Mouse (Mus musculus) midbrain, postnatal 0 days (tissue): ENCODE data around the gene Tmem37. TPM values are rescaled to one million over a fixed set of nuclear protein-coding genes. Genes with fewer than 3 reads are reported as not detected.

Experiments
- ATAC-seq: fragments of 200-750 bp; cut with Nextera tagmentation; 2 replicates; pipeline ENCODE4 v1.8.0; 2017; ENCODE audit warnings: moderate number of reproducible peaks, mild to moderate bottlenecking, moderate TSS enrichment, moderate library complexity; ENCODE audit not compliant: low FRiP score
- DNase-seq: peaks from one replicate; pipeline ENCODE4 v3.0.0-alpha.2; 2015; ENCODE audit warnings: low spot score
- H3K27ac ChIP-seq: fragments of 300-500 bp; sonication (generic); 2 replicates; pipeline ENCODE4 v1.5.1; 2014; ENCODE audit warnings: low read depth, mild to moderate bottlenecking, low read length, mixed read lengths
- H3K27me3 ChIP-seq: fragments of 300-500 bp; sonication (generic); 2 replicates; pipeline ENCODE4 v1.6.1; 2014; ENCODE audit warnings: low read length, control low read depth, mixed read lengths; ENCODE audit not compliant: insufficient read depth
- H3K36me3 ChIP-seq: fragments of 300-500 bp; sonication (generic); 2 replicates; pipeline ENCODE4 v1.6.1; 2014; ENCODE audit warnings: low read length, control low read depth, mixed read lengths; ENCODE audit not compliant: insufficient read depth
- H3K4me1 ChIP-seq: fragments of 300-500 bp; sonication (generic); 2 replicates; pipeline ENCODE4 v1.6.1; 2014; ENCODE audit warnings: mild to moderate bottlenecking, control low read depth, antibody characterized with exemption, low read length, mixed read lengths; ENCODE audit not compliant: insufficient read depth
- H3K4me2 ChIP-seq: fragments of 300-500 bp; sonication (generic); 2 replicates; pipeline ENCODE4 v1.6.1; 2014; ENCODE audit warnings: low read depth, mild to moderate bottlenecking, low read length, mixed read lengths; ENCODE audit not compliant: poor library complexity, severe bottlenecking
- H3K4me3 ChIP-seq: fragments of 300-500 bp; sonication (generic); 2 replicates; pipeline ENCODE4 v1.5.1; 2014; ENCODE audit warnings: low read depth, mild to moderate bottlenecking, low read length, moderate library complexity
- H3K9ac ChIP-seq: fragments of 300-500 bp; sonication (generic); replicated peaks from 2 replicates; pipeline ENCODE4 v1.6.1; 2014; ENCODE audit warnings: mild to moderate bottlenecking, low read length, moderate library complexity, mixed read lengths; ENCODE audit not compliant: poor library complexity, severe bottlenecking
- H3K9me3 ChIP-seq: fragments of 300-500 bp; sonication (generic); 2 replicates; pipeline ENCODE4 v1.6.1; 2016; ENCODE audit warnings: low read length, control low read depth
- CTCF ChIP-seq: IDR thresholded peaks from 2 replicates; pipeline ENCODE4 v1.5.1; 2016; ENCODE audit warnings: antibody characterized with exemption, mild to moderate bottlenecking
- WGBS: fragments of 180-500 bp; shearing (Covaris S2); extraction: QIAGEN DNeasy Blood & Tissue Kit; methylation state at CpG from one replicate; pipeline ENCODE4 v1.1.7; 2014; 5-methylcytosine and 5-hydroxymethylcytosine counted together
- polyA plus RNA-seq: library from polyadenylated mRNA; unstranded; fragments of >200 nt; fragmentation: Nextera tagmentation; extraction: Ambion mirVana; gene quantifications from 2 replicates; pipeline ENCODE4 v1.2.1, GENCODE M21; 2015
- total RNA-seq: library from RNA; depleted of rRNA; stranded (reverse); fragments of >200 nt; gene quantifications from 2 replicates; pipeline ENCODE4 v1.2.3, GENCODE M21; 2014

Tmem37 gene
- total and polyA plus RNA-seq, 2 experiments from 2014 or later = 4.0 to 7.5 TPM

DNA sequence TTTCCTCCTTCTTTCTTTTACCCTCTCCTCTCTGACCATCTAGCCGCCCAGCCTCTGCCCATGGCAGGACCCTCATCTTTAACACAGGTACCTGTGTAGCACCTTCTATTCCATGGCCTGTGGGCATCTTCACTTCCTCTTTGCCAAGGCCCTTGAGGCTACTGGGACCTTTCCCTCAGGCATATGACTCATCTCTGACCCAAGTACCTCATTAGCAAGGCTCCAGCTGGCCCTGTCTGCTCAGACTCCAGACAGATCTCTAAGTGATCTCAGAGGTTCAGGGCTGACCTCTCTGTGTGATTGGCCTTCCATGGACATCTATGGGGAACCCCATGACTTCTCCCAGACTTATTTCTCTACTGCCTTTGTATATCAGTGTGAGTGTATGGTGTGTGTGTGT is 6.8 kb upstream of the Tmem37 start:
- Histone ChIP-seq H3K4me2 (no peak overlapping the region), H3K4me3 (no peak overlapping the region), H3K9me3 (no peaks in the 10 kb centered on the region), H3K27ac (no peak overlapping the region), H3K9ac (no peak overlapping the region), H3K4me1 (no peaks in the 10 kb centered on the region), H3K27me3 (no peaks in the 10 kb centered on the region), H3K36me3 (no peaks in the 10 kb centered on the region)
- WGBS = 89% methylated on average over 1 of the region's 1 CpGs
- DNase-seq (no peak), ATAC-seq (no peak)
- no peak for TF ChIP-seq CTCF

DNA sequence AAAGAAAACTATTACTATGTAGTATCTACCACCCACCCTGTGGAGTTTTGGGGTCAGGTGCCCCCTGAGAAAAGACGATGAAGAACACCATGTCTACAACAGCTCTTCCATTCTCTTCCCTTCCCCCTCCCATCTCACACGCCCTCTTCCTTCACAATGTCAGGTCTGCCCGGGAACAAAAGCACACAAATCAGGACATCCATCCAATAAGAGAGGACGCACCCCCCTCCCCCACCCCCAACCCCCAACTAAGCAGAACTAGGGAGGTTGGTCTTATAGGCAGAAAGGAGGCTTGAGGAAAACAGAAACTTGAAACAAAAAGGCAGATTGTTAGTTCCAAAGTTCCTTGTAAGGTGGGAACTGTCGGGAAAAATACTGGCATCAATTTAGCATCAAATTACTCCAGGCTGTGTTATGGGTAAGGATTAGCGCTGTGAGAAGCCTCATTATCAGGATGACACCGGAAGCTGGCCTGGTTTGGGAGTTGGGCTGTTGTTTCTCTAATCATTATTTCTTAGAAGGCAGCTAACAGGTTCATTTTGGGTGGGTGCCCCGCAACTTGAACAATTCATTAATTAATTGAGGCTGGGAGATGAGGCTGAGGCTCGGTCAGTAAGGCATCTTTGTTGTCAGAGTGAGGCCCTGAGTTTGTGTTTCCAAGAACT is 4.0 kb upstream of the Tmem37 start:
- ATAC-seq (no peak), DNase-seq (no peak)
- Histone ChIP-seq H3K9ac (no peak overlapping the region), H3K27ac (no peak overlapping the region), H3K9me3 (no peaks in the 10 kb centered on the region), H3K4me1 (peaks cover 7% of the 10 kb centered on the region; the same call in 1 of the 2 replicates), H3K4me2 (no peak overlapping the region), H3K36me3 (no peaks in the 10 kb centered on the region), H3K4me3 (no peak overlapping the region), H3K27me3 (peaks cover 4% of the 10 kb centered on the region; the same call in 1 of the 2 replicates)
- 16% methylated on average over 9 of the region's 9 CpGs for WGBS
- TF ChIP-seq CTCF = no peak

- Histone ChIP-seq H3K9me3 (no peaks in the 10 kb centered on the region), H3K4me2 (no peak overlapping the region), H3K36me3 (no peaks in the 10 kb centered on the region), H3K4me1 (peaks cover 7% of the 10 kb centered on the region; the same call in 1 of the 2 replicates), H3K9ac (no peak overlapping the region), H3K27ac (no peak overlapping the region), H3K27me3 (peaks cover 7% of the 10 kb centered on the region; the same call in 1 of the 2 replicates), H3K4me3 (no peak overlapping the region)
- WGBS = 79% methylated on average over 5 of the region's 5 CpGs
- DNase-seq (no peak), ATAC-seq (no peak)
- TF ChIP-seq CTCF = no peak
These were observed 1.6 kb upstream of the Tmem37 start for GRCm38 (mm10) chr1:120075507-120075906.

DNA sequence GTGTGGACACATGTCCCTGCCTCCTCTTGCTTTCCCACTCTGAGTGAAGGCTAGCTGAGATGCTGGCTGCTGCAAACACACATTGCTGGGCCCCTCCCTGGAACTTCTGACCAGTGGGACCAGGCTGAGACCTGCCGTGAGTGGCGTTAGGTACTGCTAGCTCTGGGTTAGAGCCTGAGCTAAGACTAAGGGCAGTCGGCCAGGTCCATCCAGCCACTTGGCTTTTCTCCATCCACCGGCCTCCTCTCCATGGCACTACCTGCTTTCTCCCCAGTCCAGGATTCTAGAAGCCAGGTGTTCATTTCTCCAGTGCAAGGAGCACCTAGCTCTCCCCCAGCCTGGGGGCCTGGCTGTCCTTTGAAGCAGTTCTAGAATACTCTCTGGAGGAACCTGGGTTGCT is 1.1 kb upstream of the Tmem37 start:
- TF ChIP-seq CTCF = no peak
- no peak overlapping the region for H3K9ac ChIP-seq
- H3K4me2 ChIP-seq = no peak overlapping the region
- H3K4me3 ChIP-seq = no peak overlapping the region
- no peak for DNase-seq
- WGBS = 79% methylated on average over 4 of the region's 4 CpGs
- no peak for ATAC-seq
- peaks cover 7% of the 10 kb centered on the region; the same call in 1 of the 2 replicates for H3K27me3 ChIP-seq
- H3K9me3 ChIP-seq = no peaks in the 10 kb centered on the region
- H3K4me1 ChIP-seq = peaks cover 7% of the 10 kb centered on the region; the same call in 1 of the 2 replicates
- no peaks in the 10 kb centered on the region for H3K36me3 ChIP-seq
- H3K27ac ChIP-seq = no peak overlapping the region

- no peak for DNase-seq
- TF ChIP-seq CTCF = no peak
- Histone ChIP-seq H3K27me3 (peaks cover 7% of the 10 kb centered on the region; the same call in 1 of the 2 replicates), H3K36me3 (no peaks in the 10 kb centered on the region), H3K9me3 (no peaks in the 10 kb centered on the region), H3K4me3 (no peak overlapping the region), H3K27ac (no peak overlapping the region), H3K4me1 (peaks cover 7% of the 10 kb centered on the region; the same call in 1 of the 2 replicates), H3K4me2 (no peak overlapping the region), H3K9ac (no peak overlapping the region)
- 40% methylated on average over 4 of the region's 4 CpGs for WGBS
- ATAC-seq = no peak
These were observed 431 bp upstream of the Tmem37 start for GRCm38 (mm10) chr1:120074307-120074702.

DNA sequence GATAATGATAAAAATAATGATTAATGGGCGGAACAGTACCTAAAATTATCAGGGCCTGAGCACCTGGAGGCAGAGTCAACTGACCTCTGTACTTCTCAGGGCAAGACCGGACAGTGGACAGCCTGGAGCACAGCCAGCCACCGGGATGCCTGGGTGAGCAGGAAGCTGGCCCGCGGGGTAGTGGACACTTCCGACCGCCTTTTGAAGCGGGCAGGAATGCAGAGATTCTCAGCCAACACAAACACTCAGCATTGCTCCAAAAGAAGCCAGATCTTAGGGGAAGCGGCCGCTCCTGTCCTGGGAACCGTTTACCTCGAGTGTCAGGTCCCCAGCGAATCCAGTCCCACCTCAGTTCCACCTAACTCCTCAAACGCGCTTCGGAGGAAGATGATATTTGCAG is 974 bp downstream of the Tmem37 start:
- no peaks in the 10 kb centered on the region for H3K36me3 ChIP-seq
- H3K4me3 ChIP-seq = peak overlapping the region; percentile 39; the same call in 1 of the 2 replicates
- peak overlapping the region; percentile 63 for H3K4me2 ChIP-seq
- H3K4me1 ChIP-seq = peaks cover 7% of the 10 kb centered on the region; the same call in 1 of the 2 replicates
- no peaks in the 10 kb centered on the region for H3K9me3 ChIP-seq
- no peak for TF ChIP-seq CTCF
- no peak overlapping the region for H3K27ac ChIP-seq
- peaks cover 7% of the 10 kb centered on the region; the same call in 1 of the 2 replicates for H3K27me3 ChIP-seq
- ATAC-seq (no peak), DNase-seq (no peak)
- H3K9ac ChIP-seq = no peak overlapping the region
- 15% methylated on average over 16 of the region's 16 CpGs for WGBS
